Mouse (Mus musculus): ENCODE measurements around the gene Rapgef4. TPM values are rescaled to one million over a fixed set of nuclear protein-coding genes. Genes with fewer than 3 reads are reported as not detected.

The Rapgef4 gene
- polyA plus RNA-seq, 1 experiment, result 8.1 TPM

- Histone ChIP-seq H3K27me3 (ENCODE audit: control insufficient read depth, insufficient read depth, low read length) (no peaks in the 10 kb centered on the region), H3K27ac (ENCODE audit: control insufficient read depth, insufficient read depth, low read depth, low read length) (no peak overlapping the region), H3K4me1 (ENCODE audit: control insufficient read depth, insufficient read depth, low read length) (no peaks in the 10 kb centered on the region), H3K36me3 (ENCODE audit: control insufficient read depth, insufficient read depth, low read length) (no peaks in the 10 kb centered on the region), H3K4me3 (ENCODE audit: control insufficient read depth, low read depth, low read length) (no peak overlapping the region)
- TF ChIP-seq CTCF (IDR thresholded peaks at IDR 0.05; ENCODE audit: control insufficient read depth, insufficient read depth, insufficient replicate concordance, low read depth, low read length) (no peak), POLR2A (IDR thresholded peaks at IDR 0.05; ENCODE audit: control insufficient read depth, low read depth, low read length) (no peak)
Observed at GRCm38 (mm10) chr2:72234085-72234484, 253.0 kb downstream of the Rapgef4 start.

- H3K36me3 ChIP-seq (ENCODE audit: control insufficient read depth, insufficient read depth, low read length), result no peaks in the 10 kb centered on the region
- H3K27ac ChIP-seq (ENCODE audit: control insufficient read depth, insufficient read depth, low read depth, low read length), result no peak overlapping the region
- H3K27me3 ChIP-seq (ENCODE audit: control insufficient read depth, insufficient read depth, low read length), result no peaks in the 10 kb centered on the region
- H3K4me3 ChIP-seq (ENCODE audit: control insufficient read depth, low read depth, low read length), result no peak overlapping the region
- no peaks in the 10 kb centered on the region; the same call in 1 of the 2 replicates for H3K4me1 ChIP-seq (ENCODE audit: control insufficient read depth, insufficient read depth, low read length)
- peak; percentile 45; the same call in 1 of the 2 replicates for TF ChIP-seq CTCF (IDR thresholded peaks at IDR 0.05; ENCODE audit: control insufficient read depth, insufficient read depth, insufficient replicate concordance, low read depth, low read length)
- TF ChIP-seq POLR2A (IDR thresholded peaks at IDR 0.05; ENCODE audit: control insufficient read depth, low read depth, low read length), result no peak
Observed at GRCm38 (mm10) chr2:72234943-72235342, 253.9 kb downstream of the Rapgef4 start.

GRCm38 (mm10) chr2:72235361-72235901 is 254.4 kb downstream of the Rapgef4 start:
- H3K4me3 ChIP-seq (ENCODE audit: control insufficient read depth, low read depth, low read length), result no peak overlapping the region
- H3K36me3 ChIP-seq (ENCODE audit: control insufficient read depth, insufficient read depth, low read length), result no peaks in the 10 kb centered on the region
- no peak for TF ChIP-seq POLR2A (IDR thresholded peaks at IDR 0.05; ENCODE audit: control insufficient read depth, low read depth, low read length)
- TF ChIP-seq CTCF (IDR thresholded peaks at IDR 0.05; ENCODE audit: control insufficient read depth, insufficient read depth, insufficient replicate concordance, low read depth, low read length), result no peak
- no peaks in the 10 kb centered on the region; the same call in 1 of the 2 replicates for H3K4me1 ChIP-seq (ENCODE audit: control insufficient read depth, insufficient read depth, low read length)
- no peak overlapping the region for H3K27ac ChIP-seq (ENCODE audit: control insufficient read depth, insufficient read depth, low read depth, low read length)
- H3K27me3 ChIP-seq (ENCODE audit: control insufficient read depth, insufficient read depth, low read length), result no peaks in the 10 kb centered on the region

GRCm38 (mm10) chr2:72238421-72238820 is 257.4 kb downstream of the Rapgef4 start:
- Histone ChIP-seq H3K36me3 (ENCODE audit: control insufficient read depth, insufficient read depth, low read length) (no peaks in the 10 kb centered on the region), H3K4me1 (ENCODE audit: control insufficient read depth, insufficient read depth, low read length) (peaks cover 3% of the 10 kb centered on the region; the same call in 1 of the 2 replicates), H3K27me3 (ENCODE audit: control insufficient read depth, insufficient read depth, low read length) (no peaks in the 10 kb centered on the region), H3K27ac (ENCODE audit: control insufficient read depth, insufficient read depth, low read depth, low read length) (no peak overlapping the region), H3K4me3 (ENCODE audit: control insufficient read depth, low read depth, low read length) (no peak overlapping the region)
- no peak for TF ChIP-seq CTCF (IDR thresholded peaks at IDR 0.05; ENCODE audit: control insufficient read depth, insufficient read depth, insufficient replicate concordance, low read depth, low read length)
- no peak for TF ChIP-seq POLR2A (IDR thresholded peaks at IDR 0.05; ENCODE audit: control insufficient read depth, low read depth, low read length)

GRCm38 (mm10) chr2:72238925-72239324 is 257.9 kb downstream of the Rapgef4 start:
- Histone ChIP-seq H3K27me3 (ENCODE audit: control insufficient read depth, insufficient read depth, low read length) (no peaks in the 10 kb centered on the region), H3K36me3 (ENCODE audit: control insufficient read depth, insufficient read depth, low read length) (no peaks in the 10 kb centered on the region), H3K4me1 (ENCODE audit: control insufficient read depth, insufficient read depth, low read length) (peaks cover 3% of the 10 kb centered on the region; the same call in 1 of the 2 replicates), H3K4me3 (ENCODE audit: control insufficient read depth, low read depth, low read length) (no peak overlapping the region), H3K27ac (ENCODE audit: control insufficient read depth, insufficient read depth, low read depth, low read length) (no peak overlapping the region)
- TF ChIP-seq CTCF (IDR thresholded peaks at IDR 0.05; ENCODE audit: control insufficient read depth, insufficient read depth, insufficient replicate concordance, low read depth, low read length) (no peak), POLR2A (IDR thresholded peaks at IDR 0.05; ENCODE audit: control insufficient read depth, low read depth, low read length) (no peak)

- Histone ChIP-seq H3K27me3 (ENCODE audit: control insufficient read depth, insufficient read depth, low read length) (no peaks in the 10 kb centered on the region), H3K4me1 (ENCODE audit: control insufficient read depth, insufficient read depth, low read length) (peaks cover 3% of the 10 kb centered on the region; the same call in 1 of the 2 replicates), H3K36me3 (ENCODE audit: control insufficient read depth, insufficient read depth, low read length) (no peaks in the 10 kb centered on the region), H3K4me3 (ENCODE audit: control insufficient read depth, low read depth, low read length) (no peak overlapping the region), H3K27ac (ENCODE audit: control insufficient read depth, insufficient read depth, low read depth, low read length) (no peak overlapping the region)
- no peak for TF ChIP-seq CTCF (IDR thresholded peaks at IDR 0.05; ENCODE audit: control insufficient read depth, insufficient read depth, insufficient replicate concordance, low read depth, low read length)
- TF ChIP-seq POLR2A (IDR thresholded peaks at IDR 0.05; ENCODE audit: control insufficient read depth, low read depth, low read length), result no peak
Observed at GRCm38 (mm10) chr2:72239456-72239855, 258.4 kb downstream of the Rapgef4 start.

- Histone ChIP-seq H3K36me3 (ENCODE audit: control insufficient read depth, insufficient read depth, low read length) (no peaks in the 10 kb centered on the region), H3K4me1 (ENCODE audit: control insufficient read depth, insufficient read depth, low read length) (peaks cover 3% of the 10 kb centered on the region; the same call in 1 of the 2 replicates), H3K4me3 (ENCODE audit: control insufficient read depth, low read depth, low read length) (no peak overlapping the region), H3K27ac (ENCODE audit: control insufficient read depth, insufficient read depth, low read depth, low read length) (no peak overlapping the region), H3K27me3 (ENCODE audit: control insufficient read depth, insufficient read depth, low read length) (no peaks in the 10 kb centered on the region)
- TF ChIP-seq CTCF (IDR thresholded peaks at IDR 0.05; ENCODE audit: control insufficient read depth, insufficient read depth, insufficient replicate concordance, low read depth, low read length) (no peak), POLR2A (IDR thresholded peaks at IDR 0.05; ENCODE audit: control insufficient read depth, low read depth, low read length) (no peak)
Observed at GRCm38 (mm10) chr2:72239993-72240392, 259.0 kb downstream of the Rapgef4 start.
